Mouse (Mus musculus): ENCODE data around the gene Rptor.
A peak's percentile ranks its signal among the peaks of the same experiment; 100 is the strongest.

Rptor gene

GRCm38 (mm10) chr11:119602763-119603526 is at the start of gene Rptor:
Gene Rptor, plus strand, starts transcription at chr11:119602905.
- DNase-seq: peak; percentile 98

DNA sequence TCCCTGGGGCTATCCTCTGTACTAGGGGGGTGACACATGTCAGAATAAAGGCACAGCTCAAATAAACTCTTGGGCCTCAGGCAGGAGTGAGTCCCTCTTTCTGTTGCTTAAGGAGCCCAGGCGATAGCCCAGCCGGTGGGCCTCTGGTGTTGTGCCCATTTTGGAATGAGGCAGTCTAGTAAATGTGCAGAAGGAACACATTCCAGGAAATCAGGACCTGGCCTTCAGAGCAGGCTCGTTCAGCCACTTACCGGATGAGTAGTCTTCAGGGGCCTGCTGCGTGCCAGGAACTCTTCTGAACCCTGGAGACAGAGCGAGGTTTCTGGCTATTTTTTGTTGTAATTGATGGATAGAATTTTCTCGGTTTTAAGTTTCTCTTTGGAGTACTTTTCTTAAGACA is 48.0 kb upstream of the Rptor start:
- DNase-seq: no peak

DNA sequence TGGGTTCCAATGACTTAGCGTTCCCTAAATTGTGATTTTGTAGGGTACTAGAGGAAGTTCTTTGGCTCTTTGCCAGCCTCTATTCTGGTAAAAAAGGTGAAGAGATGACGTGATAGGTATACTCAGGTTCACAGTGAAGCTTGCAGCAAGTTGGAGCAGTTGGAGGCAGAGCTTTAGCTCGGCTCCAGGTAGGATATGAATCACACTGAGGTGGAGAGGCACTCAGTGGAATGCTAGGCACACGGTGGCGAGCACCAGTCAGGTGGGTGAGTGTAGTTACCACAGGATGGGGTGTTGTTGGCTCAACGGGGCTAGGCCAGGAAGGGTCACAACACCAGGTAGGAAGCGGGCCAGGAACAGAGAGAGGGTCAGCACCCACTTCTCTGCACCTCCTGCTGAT is 47.5 kb upstream of the Rptor start:
- DNase-seq: no peak

DNA sequence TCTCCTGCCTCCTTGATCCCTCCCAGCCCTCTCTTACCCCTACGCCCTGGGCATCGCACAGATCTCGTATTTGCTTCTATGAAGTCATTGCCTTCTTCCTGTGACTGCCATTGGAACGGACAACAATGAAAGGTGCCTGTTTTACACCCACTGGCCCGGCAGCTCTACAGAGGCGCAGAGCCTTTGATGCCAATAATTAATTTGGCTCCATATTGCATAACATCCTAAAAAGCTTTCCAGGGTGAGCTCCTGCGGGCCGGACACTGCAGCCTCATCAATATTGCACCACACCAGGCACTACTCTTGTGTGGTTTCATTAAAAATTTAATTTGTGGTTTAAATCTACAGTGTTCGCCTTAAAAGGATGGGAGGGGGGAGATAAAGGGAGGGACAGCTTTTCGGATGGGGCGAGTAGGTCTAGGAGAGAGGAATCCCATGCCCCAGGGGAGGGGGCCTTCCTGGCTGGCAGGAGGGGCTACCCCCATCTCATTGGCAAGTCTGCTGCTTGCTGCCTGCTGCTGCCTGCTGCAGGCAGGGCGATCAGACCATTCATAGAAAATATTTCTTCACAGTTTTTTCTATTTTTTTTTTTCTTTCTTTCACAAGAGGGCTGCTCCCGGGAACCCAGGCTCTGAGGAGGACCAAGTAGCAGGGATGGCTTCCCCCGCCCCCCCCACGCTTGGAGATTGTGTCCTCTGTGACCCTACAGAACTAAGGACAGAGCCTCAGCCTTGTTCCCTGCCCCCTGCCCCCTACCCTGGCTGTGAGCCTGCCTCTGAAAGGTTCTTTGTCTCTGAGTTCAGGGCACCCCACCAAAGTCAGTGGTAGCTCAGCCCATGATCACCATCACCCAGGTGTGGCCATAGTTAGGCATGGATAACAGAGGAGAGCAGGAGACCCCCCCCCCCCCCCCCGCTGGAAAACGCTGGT is 44.5 kb upstream of the Rptor start:
- DNase-seq: no peak

GRCm38 (mm10) chr11:119558870-119559610 is 43.7 kb upstream of the Rptor start:
- no peak for DNase-seq

DNA sequence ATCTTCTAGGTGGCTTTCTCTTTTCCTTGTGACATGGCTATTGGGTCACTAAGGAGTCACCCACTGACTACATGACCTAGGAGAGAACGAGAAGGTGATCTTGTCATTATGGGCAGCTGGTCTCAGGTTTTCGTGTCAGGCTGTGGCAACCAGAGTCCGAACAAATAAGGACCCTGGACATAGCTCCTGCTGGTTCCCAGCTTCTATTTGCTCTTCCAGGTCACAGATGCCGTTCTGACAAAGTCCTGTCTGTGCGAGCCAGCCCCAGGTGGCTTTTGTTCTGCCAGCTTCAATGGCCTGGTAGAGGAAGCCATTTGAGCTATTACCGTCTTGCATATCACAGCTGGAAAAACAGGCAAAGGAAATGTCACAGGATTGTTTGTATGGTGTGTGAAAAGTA is 40.4 kb upstream of the Rptor start:
- DNase-seq: no peak

- no peak for DNase-seq
These were observed 39.5 kb upstream of the Rptor start for GRCm38 (mm10) chr11:119563166-119563565.

GRCm38 (mm10) chr11:119564383-119564782 is 38.3 kb upstream of the Rptor start:
- no peak for DNase-seq

DNA sequence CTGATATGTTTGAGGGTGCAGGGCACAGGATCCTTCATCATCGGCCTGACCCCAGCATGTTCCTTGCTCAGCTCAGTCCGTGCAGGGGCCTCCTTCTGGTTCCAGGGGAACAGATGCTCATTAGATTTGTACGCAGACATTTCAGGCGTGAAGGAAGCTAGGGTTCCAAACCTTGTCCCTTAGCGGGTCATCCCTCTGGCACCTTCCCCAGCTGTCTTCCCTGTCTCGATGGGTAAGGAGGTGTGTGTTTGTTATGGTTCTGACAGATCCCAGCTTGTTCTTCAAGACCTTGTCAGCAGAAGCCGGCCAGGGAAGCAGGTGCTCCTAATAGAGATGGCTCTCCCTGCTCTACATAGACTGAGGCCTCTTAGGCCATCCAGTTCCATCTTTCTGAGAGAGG is 37.7 kb upstream of the Rptor start:
- DNase-seq: no peak

GRCm38 (mm10) chr11:119565684-119566083 is 37.0 kb upstream of the Rptor start:
- DNase-seq: no peak

DNA sequence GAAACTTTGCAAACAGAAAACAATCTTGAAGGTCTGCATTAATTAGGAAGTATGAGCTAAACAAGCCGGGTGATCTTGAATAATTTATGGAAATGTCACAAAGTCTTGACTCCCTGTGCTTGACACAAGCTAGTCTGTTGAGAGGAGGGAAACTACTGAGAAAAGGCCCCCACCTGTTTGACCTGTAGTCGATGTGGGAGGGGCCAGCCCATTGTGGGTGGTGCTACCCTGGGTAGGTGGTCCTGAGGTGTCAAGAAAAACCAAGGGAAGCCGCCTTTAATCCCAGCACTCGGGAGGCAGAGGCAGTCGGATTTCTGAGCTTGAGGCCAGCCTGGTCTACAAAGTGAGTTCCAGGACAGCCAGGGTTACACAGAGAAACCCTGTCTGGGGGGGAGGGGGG is 36.5 kb upstream of the Rptor start:
- DNase-seq: no peak

GRCm38 (mm10) chr11:119572316-119573010 is 30.2 kb upstream of the Rptor start:
- no peak for DNase-seq

DNA sequence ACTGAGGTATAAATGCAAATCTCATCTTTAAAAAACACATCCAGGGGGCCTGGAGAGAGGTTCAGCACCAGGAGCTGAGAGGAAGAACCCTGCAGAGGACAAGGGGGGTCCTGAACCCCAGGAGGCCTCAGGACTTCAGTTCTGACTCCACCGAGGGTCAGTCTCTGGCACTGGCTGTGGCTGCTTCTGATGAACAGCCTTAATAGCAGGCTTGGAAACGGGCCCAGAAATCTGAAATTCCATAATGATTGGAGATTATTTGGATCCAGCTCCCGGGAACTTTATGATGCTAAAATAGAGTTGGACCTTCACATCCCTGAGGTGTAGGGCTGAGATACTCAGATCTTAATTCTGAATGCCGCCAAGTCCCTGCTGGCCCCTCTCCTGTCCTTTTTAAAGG is 25.9 kb upstream of the Rptor start:
- no peak for DNase-seq

DNA sequence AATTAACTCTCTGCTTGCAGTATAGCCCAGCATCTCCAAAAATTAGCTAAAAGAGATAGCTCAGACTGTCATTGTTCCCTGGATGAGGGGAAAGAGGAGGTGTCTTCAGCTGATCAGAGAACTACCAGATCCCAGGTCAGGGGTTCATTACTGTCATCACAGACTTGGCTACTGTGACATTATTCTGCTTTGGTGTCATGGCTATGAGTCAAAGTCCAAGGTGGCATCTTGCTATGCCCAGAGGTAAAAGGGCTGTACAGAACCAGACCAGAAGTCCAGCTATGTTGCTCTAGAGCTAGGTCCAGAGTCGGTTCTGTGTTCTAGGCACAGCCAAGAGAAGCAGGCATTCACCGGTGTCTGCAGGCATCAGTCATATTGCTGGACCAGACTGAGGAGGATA is 25.0 kb upstream of the Rptor start:
- no peak for DNase-seq

DNA sequence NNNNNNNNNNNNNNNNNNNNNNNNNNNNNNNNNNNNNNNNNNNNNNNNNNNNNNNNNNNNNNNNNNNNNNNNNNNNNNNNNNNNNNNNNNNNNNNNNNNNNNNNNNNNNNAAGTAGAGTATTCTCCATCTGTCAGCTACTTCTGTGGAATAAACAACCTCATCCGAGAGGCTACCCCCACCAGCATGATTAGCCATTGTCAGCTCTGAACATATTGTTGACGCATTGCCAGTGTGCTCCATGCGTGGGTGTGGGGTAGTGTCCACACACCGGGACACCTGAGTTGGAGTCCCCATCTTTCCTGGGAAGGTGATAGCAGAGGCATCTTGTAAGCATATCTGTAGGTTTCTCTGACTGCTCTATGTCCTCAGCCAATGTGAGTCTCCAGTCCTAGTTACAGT is 16.2 kb upstream of the Rptor start:
- no peak for DNase-seq

GRCm38 (mm10) chr11:119587112-119587511 is 15.6 kb upstream of the Rptor start:
- no peak for DNase-seq

DNA sequence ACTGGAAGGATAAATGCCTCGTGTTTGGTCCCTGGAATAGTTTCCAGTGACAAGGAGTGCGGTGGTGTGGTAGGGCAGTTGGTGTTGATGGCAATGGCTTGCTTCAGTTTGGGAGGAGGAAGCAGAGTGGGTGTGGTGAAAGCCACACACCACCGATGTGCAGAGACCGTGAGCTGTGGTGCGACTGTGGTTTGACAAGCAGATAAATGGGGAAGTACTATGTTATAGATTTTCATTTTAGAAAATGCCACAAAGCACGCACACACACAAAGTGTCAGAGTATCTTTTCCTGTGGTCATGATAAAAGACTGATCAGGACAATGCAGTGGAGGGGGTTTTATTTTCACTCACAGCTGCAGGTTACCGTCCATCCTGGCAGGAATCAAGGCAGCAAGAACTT is 13.5 kb upstream of the Rptor start:
- DNase-seq: no peak

DNA sequence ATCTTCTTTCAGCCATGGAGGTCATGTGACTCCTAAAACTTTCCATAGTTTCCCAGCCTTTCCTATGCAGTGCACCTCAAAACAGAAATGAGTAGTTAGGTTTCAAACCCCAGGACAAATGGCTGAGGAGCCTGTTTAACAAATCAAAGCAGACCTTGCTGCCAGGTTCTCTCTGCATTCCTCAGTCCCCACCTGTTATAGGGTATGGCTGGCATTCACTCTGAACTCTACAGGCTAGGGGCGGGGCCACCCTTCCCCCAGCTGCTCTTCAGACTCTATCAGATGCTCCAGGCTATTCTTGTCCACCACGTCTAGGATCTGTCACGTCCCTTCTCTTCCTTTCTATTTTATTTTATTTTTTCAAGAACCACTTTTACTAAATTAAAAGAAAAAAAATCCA is 8.7 kb upstream of the Rptor start:
- no peak for DNase-seq

DNA sequence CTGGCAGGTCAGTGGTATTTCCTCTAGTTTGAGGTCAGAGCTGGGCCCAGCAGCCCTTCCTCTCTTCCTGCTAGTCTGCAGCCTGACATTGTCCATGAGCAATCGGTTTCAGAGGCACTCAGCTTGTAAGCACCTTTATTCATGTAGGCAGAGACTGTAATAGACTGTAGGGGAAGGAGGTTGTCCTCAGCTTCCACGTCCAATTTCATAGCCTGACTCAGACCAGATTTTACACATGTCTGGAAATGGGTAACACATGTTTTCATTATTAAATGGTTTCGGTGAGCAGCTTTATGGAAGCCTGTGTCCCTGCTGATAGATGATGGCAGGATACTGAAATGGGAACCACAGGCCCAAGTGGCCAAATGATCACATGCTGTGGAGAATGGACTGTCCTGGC is 3.8 kb upstream of the Rptor start:
- no peak for DNase-seq

GRCm38 (mm10) chr11:119600286-119600685 is 2.4 kb upstream of the Rptor start:
- no peak for DNase-seq

- DNase-seq: no peak
These were observed 466 bp upstream of the Rptor start for GRCm38 (mm10) chr11:119602177-119602700.

GRCm38 (mm10) chr11:119603527-119603905 is 811 bp downstream of the Rptor start:
- no peak for DNase-seq

DNA sequence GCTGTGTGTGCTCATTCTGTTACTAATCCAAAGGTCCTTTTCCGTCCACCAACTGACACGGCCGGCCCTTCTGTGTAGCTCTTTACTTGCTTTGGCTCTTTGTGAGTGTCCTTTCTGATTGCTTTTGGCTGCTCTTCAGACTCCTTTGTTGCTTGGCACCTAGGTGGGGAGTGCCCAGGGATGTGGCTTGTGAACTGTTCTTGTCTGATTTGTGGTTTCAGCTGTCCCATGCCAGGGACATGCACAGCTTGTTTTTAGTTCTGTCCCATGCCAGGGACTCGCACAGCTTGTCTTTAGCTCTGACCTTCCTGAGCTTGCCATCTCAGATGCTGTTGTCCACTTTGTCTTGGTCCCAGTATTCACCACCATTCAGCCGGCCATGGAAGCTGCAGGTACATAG is 4.8 kb downstream of the Rptor start:
- no peak for DNase-seq

All from lung, adult 18-20 months (tissue).